Mouse (Mus musculus) left cerebral cortex, adult 8-10 months (tissue): ENCODE data around the gene Mtap. TPM values are rescaled to one million over a fixed set of nuclear protein-coding genes. Genes with fewer than 3 reads are reported as not detected.

ENCODE experiments used
- DNase-seq, 2 experiments: peaks; one replicate each; pipeline ENCODE4 v3.0.0; 2022; ENCODE audit warnings: low spot score in 2 of 2
- total RNA-seq, 4 experiments: library from RNA; stranded (reverse); gene quantifications; 2 replicates each; pipeline ENCODE4 v1.2.4; 2022

Mtap gene
- total RNA-seq, 4 experiments from 2014 or later: 9.3 to 12.1 (median 9.5) TPM

DNA sequence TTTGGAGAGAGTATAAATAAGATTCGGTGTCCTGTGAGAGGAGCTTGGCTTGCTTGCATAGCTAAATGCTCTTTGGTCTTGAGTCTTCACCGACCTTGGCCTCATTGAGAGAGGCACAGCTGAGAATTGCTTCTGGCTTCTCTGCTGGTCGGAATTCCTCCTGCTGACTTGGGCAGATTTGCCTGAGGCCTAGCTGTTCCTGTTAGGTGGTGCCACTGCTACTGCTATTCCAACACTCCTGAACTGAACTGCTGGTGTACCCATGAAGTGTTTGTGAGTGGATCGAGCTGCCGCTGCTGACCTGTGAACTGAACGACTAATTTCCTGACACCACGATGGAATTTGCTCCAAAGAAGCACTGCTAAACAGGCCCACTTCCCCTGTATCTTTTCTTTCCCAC lies 73.4 kb downstream of the Mtap start:
- no peak for DNase-seq

DNA sequence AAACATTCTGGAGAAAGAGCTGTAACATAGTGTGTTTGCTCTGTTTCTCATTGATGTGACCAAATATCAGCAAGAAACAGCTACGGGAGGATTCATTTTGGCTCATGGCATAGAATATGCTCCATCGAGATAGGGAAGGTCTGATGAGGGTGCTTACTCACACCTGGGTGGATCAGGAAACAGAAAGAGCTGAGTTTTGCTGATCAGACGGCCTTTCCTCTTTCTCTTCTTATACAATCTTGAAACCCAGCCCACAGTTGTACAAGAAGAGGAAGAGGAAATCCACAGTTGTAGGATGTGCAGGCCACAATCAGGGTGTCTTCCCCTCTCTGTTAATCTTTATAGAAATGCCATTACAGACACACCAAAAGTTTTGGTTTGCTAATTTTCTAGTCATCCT lies 75.3 kb downstream of the Mtap start:
- DNase-seq: no peak

Other genes with a start within 250 kb of the Mtap start
- gene Cdkn2a, start 157.5 kb downstream of the Mtap start, total RNA-seq: 1 to 10 TPM in 1 of 4 experiments, under 1 TPM in 3; 0.74 to 1.2 (median 0.79) TPM
- gene Cdkn2b, start 173.9 kb downstream of the Mtap start, total RNA-seq: 1 to 10 TPM in 2 of 4 experiments, under 1 TPM in 2; 0.78 to 1.4 (median 1.0) TPM